Mouse (Mus musculus) cerebellum, adult 2 months (tissue): ENCODE measurements at regions not wholly inside any gene's neighbourhood (a gene's known extent, or its start where the extent isn't known, plus 50 kb on each side); places are given as distances from the start of the nearest gene placed in this dataset.

Experiments
- CTCF ChIP-seq: fragments of 200-500 bp; IDR thresholded peaks from 2 replicates; pipeline ENCODE4 v1.5.1; 2011; ENCODE audit warnings: low read depth, mild to moderate bottlenecking, control low read depth, low read length, moderate library complexity, borderline replicate concordance; ENCODE audit not compliant: insufficient read depth
- POLR2A ChIP-seq: fragments of 200-500 bp; IDR thresholded peaks from 2 replicates; pipeline ENCODE4 v1.6.1; 2011; ENCODE audit warnings: low read length, control low read depth, borderline replicate concordance; ENCODE audit not compliant: insufficient read depth

DNA sequence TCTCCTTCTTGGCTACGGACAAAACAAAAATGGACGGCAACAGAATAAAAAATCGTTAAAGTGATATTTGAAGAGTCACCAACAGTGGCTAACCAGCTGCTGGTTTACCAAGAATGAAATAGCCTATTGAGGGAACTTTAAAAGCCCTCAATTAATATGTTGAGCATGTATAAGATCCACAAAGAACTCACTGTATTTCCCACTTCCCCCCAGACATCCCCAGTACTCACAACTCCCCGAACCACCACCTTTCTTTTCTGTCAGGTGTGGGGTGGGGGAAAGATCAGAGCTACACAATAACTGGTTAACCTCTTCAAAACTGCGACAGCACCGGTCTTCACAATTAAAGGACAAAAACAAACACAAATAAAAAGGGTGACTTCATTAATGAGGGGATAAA is 245.5 kb upstream of the Pmfbp1 start:
- TF ChIP-seq POLR2A (no peak), CTCF (no peak)
